Mouse (Mus musculus) heart, embryonic 12.5 days (tissue): Measurements from ENCODE around the gene Gopc. TPM values are rescaled to one million over a fixed set of nuclear protein-coding genes. Genes with fewer than 3 reads are reported as not detected.
"Not testable (repeated sequence)": the region's sequence is repeated elsewhere in the genome, so short reads cannot be mapped to it uniquely, and the experiment has no call there.

ENCODE experiments used
- ATAC-seq: fragments of 200-750 bp; cut with Nextera tagmentation; 2 replicates; pipeline ENCODE4 v1.8.0; 2017; ENCODE audit warnings: moderate TSS enrichment, moderate library complexity; ENCODE audit not compliant: insufficient number of reproducible peaks, low FRiP score
- H3K27ac ChIP-seq: fragments of 300-500 bp; sonication (generic); 2 replicates; pipeline ENCODE4 v1.5.1; 2016; ENCODE audit warnings: mild to moderate bottlenecking, moderate library complexity; ENCODE audit not compliant: poor library complexity, severe bottlenecking
- H3K27me3 ChIP-seq: fragments of 300-500 bp; sonication (generic); replicated peaks from 2 replicates; pipeline ENCODE4 v1.6.1; 2016; ENCODE audit warnings: mild to moderate bottlenecking, moderate library complexity
- H3K36me3 ChIP-seq: fragments of 300-500 bp; sonication (generic); 2 replicates; pipeline ENCODE4 v1.6.1; 2016; ENCODE audit warnings: mild to moderate bottlenecking, moderate library complexity
- H3K4me1 ChIP-seq: fragments of 300-500 bp; sonication (generic); replicated peaks from 2 replicates; pipeline ENCODE4 v1.6.1; 2016; ENCODE audit warnings: mild to moderate bottlenecking
- H3K4me2 ChIP-seq: fragments of 300-500 bp; sonication (generic); 2 replicates; pipeline ENCODE4 v1.6.1; 2016; ENCODE audit warnings: mild to moderate bottlenecking, moderate library complexity
- H3K4me3 ChIP-seq: fragments of 300-500 bp; sonication (generic); 2 replicates; pipeline ENCODE4 v1.5.1; 2016; ENCODE audit warnings: mild to moderate bottlenecking
- H3K9ac ChIP-seq: fragments of 300-500 bp; sonication (generic); 2 replicates; pipeline ENCODE4 v1.6.1; 2016; ENCODE audit warnings: mild to moderate bottlenecking, moderate library complexity
- H3K9me3 ChIP-seq: fragments of 300-500 bp; sonication (generic); replicated peaks from 2 replicates; pipeline ENCODE4 v1.6.1; 2016; ENCODE audit warnings: mild to moderate bottlenecking, moderate library complexity
- WGBS: fragments of 180-500 bp; shearing (Covaris S2); methylation state at CpG from one replicate; pipeline ENCODE4 v1.1.7; 2016; 5-methylcytosine and 5-hydroxymethylcytosine counted together
- polyA plus RNA-seq: library from polyadenylated mRNA; unstranded; fragments of >200 nt; fragmentation: Nextera tagmentation; extraction: Ambion mirVana; gene quantifications from 2 replicates; pipeline ENCODE4 v1.2.1, GENCODE M21; 2016

Gopc gene
- polyA plus RNA-seq, 1 experiment from 2014 or later = 20.2 TPM

GRCm38 (mm10) chr10:52358467-52358866 lies 23.5 kb downstream of the Gopc start, which contains the start of gene Gm26741:
Gm26741 (plus strand) TSS chr10:52358767.
- no peak within 1 kb of the TSS for H3K9ac ChIP-seq
- H3K27ac ChIP-seq = no peak within 1 kb of the TSS
- ATAC-seq = no peak
- H3K4me1 ChIP-seq = no peaks in the 10 kb centered on the region
- no peaks in the 10 kb centered on the region for H3K9me3 ChIP-seq
- no peaks in the 10 kb centered on the region for H3K27me3 ChIP-seq
- WGBS = 90% methylated on average over 2 of the region's 2 CpGs
- no peak within 1 kb of the TSS for H3K4me2 ChIP-seq
- peaks cover 18% of the 10 kb centered on the region for H3K36me3 ChIP-seq
- H3K4me3 ChIP-seq = no peak within 1 kb of the TSS

GRCm38 (mm10) chr10:52353184-52353583 lies 28.7 kb downstream of the Gopc start:
- Histone ChIP-seq H3K4me2 (no peak overlapping the region), H3K4me1 (no peaks in the 10 kb centered on the region), H3K9ac (no peak overlapping the region), H3K36me3 (peaks cover 57% of the 10 kb centered on the region), H3K4me3 (no peak overlapping the region), H3K27ac (no peak overlapping the region), H3K9me3 (no peaks in the 10 kb centered on the region), H3K27me3 (no peaks in the 10 kb centered on the region)
- ATAC-seq = no peak
- WGBS = 78% methylated on average over 9 of the region's 9 CpGs

GRCm38 (mm10) chr10:52343324-52343723 lies 38.6 kb downstream of the Gopc start:
- not testable (repeated sequence) for H3K27me3 ChIP-seq, H3K27ac ChIP-seq, H3K4me1 ChIP-seq, ATAC-seq, H3K4me3 ChIP-seq, H3K9me3 ChIP-seq, H3K9ac ChIP-seq, H3K4me2 ChIP-seq
- 91% methylated on average over 4 of the region's 4 CpGs for WGBS
- H3K36me3 ChIP-seq = peaks cover 75% of the 10 kb centered on the region

- ATAC-seq = no peak
- Histone ChIP-seq H3K9ac (no peak overlapping the region), H3K27me3 (no peaks in the 10 kb centered on the region), H3K27ac (no peak overlapping the region), H3K4me3 (no peak overlapping the region), H3K4me2 (no peak overlapping the region), H3K9me3 (no peaks in the 10 kb centered on the region), H3K4me1 (no peaks in the 10 kb centered on the region), H3K36me3 (peaks cover 5% of the 10 kb centered on the region)
- 0% methylated on average over 1 of the region's 1 CpGs for WGBS
These were observed 50.9 kb downstream of the Gopc start for GRCm38 (mm10) chr10:52331007-52331406.

- no peak overlapping the region for H3K4me3 ChIP-seq
- H3K4me2 ChIP-seq = no peak overlapping the region
- H3K36me3 ChIP-seq = peaks cover 22% of the 10 kb centered on the region
- ATAC-seq = no peak
- 90% methylated on average over 3 of the region's 3 CpGs for WGBS
- no peak overlapping the region for H3K9ac ChIP-seq
- H3K27ac ChIP-seq = no peak overlapping the region
- no peaks in the 10 kb centered on the region for H3K9me3 ChIP-seq
- no peaks in the 10 kb centered on the region for H3K27me3 ChIP-seq
- H3K4me1 ChIP-seq = no peaks in the 10 kb centered on the region
These were observed 60.0 kb downstream of the Gopc start for GRCm38 (mm10) chr10:52321918-52322317.

GRCm38 (mm10) chr10:52319506-52320286 lies 62.2 kb downstream of the Gopc start:
- Histone ChIP-seq H3K4me1 (no peaks in the 10 kb centered on the region), H3K4me3 (no peak overlapping the region), H3K9ac (no peak overlapping the region), H3K27ac (no peak overlapping the region), H3K4me2 (no peak overlapping the region), H3K27me3 (no peaks in the 10 kb centered on the region), H3K36me3 (peaks cover 25% of the 10 kb centered on the region), H3K9me3 (no peaks in the 10 kb centered on the region)
- no peak for ATAC-seq
- 90% methylated on average over 28 of the region's 28 CpGs for WGBS

- H3K36me3 ChIP-seq = peaks cover 17% of the 10 kb centered on the region
- 46% methylated on average over 8 of the region's 8 CpGs for WGBS
- H3K4me2 ChIP-seq = no peak overlapping the region
- H3K4me3 ChIP-seq = no peak overlapping the region
- H3K9me3 ChIP-seq = no peaks in the 10 kb centered on the region
- peak; percentile 61; the same call in 1 of the 2 replicates for ATAC-seq
- no peaks in the 10 kb centered on the region for H3K27me3 ChIP-seq
- 0 out of 2 replicates have a peak overlapping the region, but pooled peaks have one; percentile 33 for H3K27ac ChIP-seq
- 0 out of 2 replicates have a peak, but pooled peaks cover 3% of the 10 kb centered on the region for H3K4me1 ChIP-seq
- no peak overlapping the region for H3K9ac ChIP-seq
These were observed 72.7 kb downstream of the Gopc start for GRCm38 (mm10) chr10:52309196-52309595.

GRCm38 (mm10) chr10:52304574-52304973 lies 77.3 kb downstream of the Gopc start:
- Histone ChIP-seq H3K4me2 (no peak overlapping the region), H3K9ac (no peak overlapping the region), H3K9me3 (no peaks in the 10 kb centered on the region), H3K4me3 (no peak overlapping the region), H3K36me3 (no peaks in the 10 kb centered on the region), H3K4me1 (0 out of 2 replicates have a peak, but pooled peaks cover 3% of the 10 kb centered on the region), H3K27me3 (no peaks in the 10 kb centered on the region), H3K27ac (no peak overlapping the region)
- 83% methylated on average over 7 of the region's 7 CpGs for WGBS
- no peak for ATAC-seq

GRCm38 (mm10) chr10:52302271-52302670 lies 79.7 kb downstream of the Gopc start:
- H3K27ac ChIP-seq = no peak overlapping the region

GRCm38 (mm10) chr10:52301766-52302165 lies 80.2 kb downstream of the Gopc start:
- no peaks in the 10 kb centered on the region for H3K36me3 ChIP-seq
- ATAC-seq = no peak
- WGBS = 93% methylated on average over 4 of the region's 4 CpGs

More at GRCm38 (mm10) chr10:52302271-52302670, 79.7 kb downstream of the Gopc start:
- no peak overlapping the region for H3K4me3 ChIP-seq
- no peak overlapping the region for H3K4me2 ChIP-seq
- H3K9ac ChIP-seq = no peak overlapping the region
- ATAC-seq = no peak
- peaks cover 10% of the 10 kb centered on the region for H3K4me1 ChIP-seq
- H3K9me3 ChIP-seq = no peaks in the 10 kb centered on the region
- no peaks in the 10 kb centered on the region for H3K36me3 ChIP-seq
- no peaks in the 10 kb centered on the region for H3K27me3 ChIP-seq

GRCm38 (mm10) chr10:52298568-52298967 lies 83.4 kb downstream of the Gopc start:
- not testable (repeated sequence) for H3K27me3 ChIP-seq, H3K4me2 ChIP-seq, H3K9me3 ChIP-seq, H3K27ac ChIP-seq, H3K36me3 ChIP-seq, ATAC-seq, H3K9ac ChIP-seq, H3K4me3 ChIP-seq
- H3K4me1 ChIP-seq = peaks cover 13% of the 10 kb centered on the region

More at GRCm38 (mm10) chr10:52301766-52302165, 80.2 kb downstream of the Gopc start:
- Histone ChIP-seq H3K4me1 (peaks cover 10% of the 10 kb centered on the region), H3K27ac (no peak overlapping the region), H3K9me3 (no peaks in the 10 kb centered on the region), H3K27me3 (no peaks in the 10 kb centered on the region), H3K9ac (no peak overlapping the region), H3K4me2 (no peak overlapping the region), H3K4me3 (no peak overlapping the region)
